In genomic region chr13:52679906-52680305, GRCm38 (mm10) we compare ENCODE assay signal across 10 mouse cellular contexts.
DNase-seq lines count a peak whose midpoint lies in the region; ATAC-seq and TF ChIP-seq lines count a peak whose summit lies in the region.
"Had no signal": no experiment of that assay in that cellular context is flagged by ENCODE, and none has a peak within 500 bp of the region (broad histone marks: within the 10 kb centered on the region; RNA-seq: fewer than 3 reads in every experiment).

No protein-coding gene starts in this region.

- no peaks in the 10 kb centered on the region for H3K36me3 ChIP-seq in midbrain, embryonic 13.5 days
- H3K36me3 ChIP-seq: embryonic facial prominence, embryonic 10.5 days had no signal

- H3K9me3 ChIP-seq in midbrain, embryonic 13.5 days: 0 out of 2 replicates have a peak, but pooled peaks cover 2% of the 10 kb centered on the region
- H3K9me3 ChIP-seq: embryonic facial prominence, embryonic 10.5 days had no signal

- no peak overlapping the region for H3K27ac ChIP-seq in midbrain, embryonic 13.5 days
- H3K27ac ChIP-seq: embryonic facial prominence, embryonic 10.5 days had no signal

- H3K4me3 ChIP-seq in midbrain, embryonic 13.5 days (replicated peaks): no peak overlapping the region
- H3K4me3 ChIP-seq: embryonic facial prominence, embryonic 10.5 days had no signal

- no peak for TF ChIP-seq CTCF in brain, embryonic 14.5 days (IDR thresholded peaks at IDR 0.05; ENCODE audit: borderline replicate concordance, extremely low read depth, insufficient read depth, insufficient read length)

- H3K4me2 ChIP-seq in midbrain, embryonic 13.5 days (replicated peaks): no peak overlapping the region

- peak; percentile 86 for DNase-seq in Muller cell, postnatal 12 days (ENCODE audit: inconsistent ontology term)
- peak; percentile 91 for DNase-seq in brain, embryonic 14.5 days (ENCODE audit: low read depth)
- DNase-seq in layer of hippocampus, adult 11-12 months (ENCODE audit: low spot score): peak; percentile 67
- DNase-seq in thymus, postnatal 10 days (ENCODE audit: low spot score in 2 of 2): no peak
- DNase-seq in urinary bladder, postnatal 10 days (ENCODE audit: low spot score): no peak
- DNase-seq: spleen, adult 18-20 months had no signal

- no peak overlapping the region for H3K9ac ChIP-seq in midbrain, embryonic 13.5 days (replicated peaks)

- H3K27me3 ChIP-seq in midbrain, embryonic 13.5 days: peaks cover 7% of the 10 kb centered on the region; the same call in 1 of the 2 replicates

- peak; percentile 48; the same call in 1 of the 2 replicates for ATAC-seq in midbrain, embryonic 13.5 days
- ATAC-seq in megakaryocyte, adult 5-6 weeks (ENCODE audit: poor library complexity, severe bottlenecking): no peak
- ATAC-seq in activated CD4-positive, CD25-positive, alpha-beta regulatory T cell, adult 4 months: no peak

- H3K4me1 ChIP-seq in midbrain, embryonic 13.5 days (replicated peaks): peaks cover 16% of the 10 kb centered on the region

- no peak for TF ChIP-seq POLR2A in brain, embryonic 14.5 days (IDR thresholded peaks at IDR 0.05; ENCODE audit: borderline replicate concordance, extremely low read depth, insufficient read depth, insufficient read length, poor library complexity, severe bottlenecking)

- WGBS in midbrain, embryonic 13.5 days: 22% methylated on average over 5 of the region's 5 CpGs

Comparison
In these comparisons a context has a peak if more than half of its experiments do, and no peak if none do; other contexts are left out.
1. DNase-seq: peak in Muller cell, postnatal 12 days (single experiment), brain, embryonic 14.5 days (single experiment) and layer of hippocampus, adult 11-12 months (single experiment); none in thymus, postnatal 10 days (0 of 2) and urinary bladder, postnatal 10 days (single experiment).